Mouse (Mus musculus): Measurements from ENCODE around the gene Apoc3.

DNA sequence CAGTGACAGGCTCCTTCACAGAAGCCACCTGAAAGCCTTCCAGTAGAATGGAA is at the start of gene Apoc3:
- no peak for TF ChIP-seq POLR2A (IDR thresholded peaks at IDR 0.05; ENCODE audit: borderline replicate concordance, extremely low read depth, insufficient read depth, insufficient read length, poor library complexity, severe bottlenecking)
- TF ChIP-seq CTCF (IDR thresholded peaks at IDR 0.05; ENCODE audit: borderline replicate concordance, extremely low read depth, insufficient read depth, insufficient read length): no peak

Data from brain, embryonic 14.5 days (tissue).